Mouse (Mus musculus) forebrain, embryonic 14.5 days (tissue): ENCODE data around the gene Mrpl27. TPM values are rescaled to one million over a fixed set of nuclear protein-coding genes. Genes with fewer than 3 reads are reported as not detected.
A peak's percentile ranks its signal among the peaks of the same experiment; 100 is the strongest.

Experiments used
- ATAC-seq: fragments of 200-750 bp; cut with Nextera tagmentation; 2 replicates; pipeline ENCODE4 v1.8.0; 2017; ENCODE audit warnings: mild to moderate bottlenecking, moderate library complexity
- DNase-seq: peaks from one replicate; pipeline ENCODE4 v3.0.0-alpha.2; 2015; ENCODE audit warnings: low spot score
- H3K27ac ChIP-seq: fragments of 300-500 bp; sonication (generic); 2 replicates; pipeline ENCODE4 v1.5.1; 2014; ENCODE audit warnings: low read depth, mild to moderate bottlenecking, control low read depth, low read length, moderate library complexity
- H3K27me3 ChIP-seq: fragments of 300-500 bp; sonication (generic); replicated peaks from 2 replicates; pipeline ENCODE4 v1.6.1; 2014; ENCODE audit warnings: low read length, control low read depth, mixed read lengths; ENCODE audit not compliant: control insufficient read depth, insufficient read depth
- H3K36me3 ChIP-seq: fragments of 300-500 bp; sonication (generic); 2 replicates; pipeline ENCODE4 v1.6.1; 2014; ENCODE audit warnings: low read length, control low read depth; ENCODE audit not compliant: control insufficient read depth, insufficient read depth
- H3K4me1 ChIP-seq: fragments of 300-500 bp; sonication (generic); 2 replicates; pipeline ENCODE4 v1.6.1; 2014; ENCODE audit warnings: antibody characterized with exemption, low read length, control low read depth; ENCODE audit not compliant: control insufficient read depth, insufficient read depth
- H3K4me2 ChIP-seq: fragments of 300-500 bp; sonication (generic); 2 replicates; pipeline ENCODE4 v1.6.1; 2014; ENCODE audit warnings: mild to moderate bottlenecking, control low read depth, low read length
- H3K4me3 ChIP-seq: fragments of 300-500 bp; sonication (generic); 2 replicates; pipeline ENCODE4 v1.5.1; 2014; ENCODE audit warnings: low read depth, low read length, control low read depth
- H3K9ac ChIP-seq: fragments of 300-500 bp; sonication (generic); 2 replicates; pipeline ENCODE4 v1.6.1; 2014; ENCODE audit warnings: mild to moderate bottlenecking, low read length, control low read depth, moderate library complexity
- H3K9me3 ChIP-seq: fragments of 300-500 bp; sonication (generic); replicated peaks from 2 replicates; pipeline ENCODE4 v1.6.1; 2016; ENCODE audit warnings: low read length, control low read depth, mixed read lengths; ENCODE audit not compliant: control insufficient read depth
- WGBS: fragments of 180-500 bp; shearing (Covaris S2); extraction: QIAGEN DNeasy Blood & Tissue Kit; methylation state at CpG from one replicate; pipeline ENCODE4 v1.1.7; 2014; 5-methylcytosine and 5-hydroxymethylcytosine counted together
- polyA plus RNA-seq: library from polyadenylated mRNA; unstranded; fragments of >200 nt; fragmentation: Nextera tagmentation; extraction: Ambion mirVana; gene quantifications from 2 replicates; pipeline ENCODE4 v1.2.1, GENCODE M21; 2014

The Mrpl27 gene
- polyA plus RNA-seq = 100 and 111 TPM in 2 replicates

DNA sequence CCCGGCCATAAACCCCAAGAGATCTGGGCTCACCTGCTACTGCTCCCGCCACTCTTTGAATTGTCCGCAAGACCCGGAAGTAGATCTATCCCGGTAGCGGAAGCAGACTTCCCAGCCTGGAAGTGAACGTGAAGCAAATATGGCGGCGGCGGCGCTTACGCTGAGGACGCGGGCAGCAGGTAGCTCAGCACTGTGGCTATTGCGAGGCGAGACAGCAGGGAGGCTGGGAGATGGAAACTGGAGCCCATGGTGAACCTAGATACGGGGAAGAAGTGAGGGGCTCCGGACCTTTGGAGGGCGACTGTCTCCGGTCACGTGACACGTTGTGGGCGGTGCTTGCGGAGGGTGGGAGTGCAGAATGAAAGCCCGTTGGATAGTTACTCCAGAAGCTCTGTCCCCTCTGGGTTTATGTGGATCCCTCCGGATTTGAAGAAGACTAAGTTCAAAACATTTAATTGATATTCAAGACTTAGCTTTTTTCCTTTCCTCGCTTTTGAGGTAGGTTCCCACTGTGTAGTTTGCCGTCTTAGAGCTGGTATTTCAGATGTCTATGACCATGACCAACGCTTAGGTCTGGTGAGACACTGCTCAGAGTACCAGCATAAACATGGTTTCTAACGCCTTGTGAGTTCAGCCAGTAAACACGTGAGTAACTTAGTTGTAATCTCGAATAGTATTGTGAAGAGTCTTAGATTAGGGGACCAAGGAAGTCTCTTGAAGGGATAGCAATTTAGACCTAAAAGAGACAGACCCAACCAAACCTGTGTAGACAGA is at the start of gene Mrpl27, which contains the start of gene Eme1:
Mrpl27 (plus strand) TSS at position 105 of the 774 bp plus-strand sequence.
Eme1 (minus strand) TSS at position 302 of the 774 bp plus-strand sequence.
- Histone ChIP-seq H3K27me3 (no peaks in the 10 kb centered on the region), H3K4me1 (peaks cover 15% of the 10 kb centered on the region), H3K27ac (peak within 1 kb of the TSS; percentile 86), H3K4me2 (peak within 1 kb of the TSS; percentile 84), H3K4me3 (peak within 1 kb of the TSS; percentile 51), H3K36me3 (peaks cover 33% of the 10 kb centered on the region), H3K9me3 (no peaks in the 10 kb centered on the region), H3K9ac (peak within 1 kb of the TSS; percentile 66)
- WGBS = under 1% methylated on average over 32 of the region's 32 CpGs
- DNase-seq = peak; percentile 90
- ATAC-seq = peak; percentile 94

DNA sequence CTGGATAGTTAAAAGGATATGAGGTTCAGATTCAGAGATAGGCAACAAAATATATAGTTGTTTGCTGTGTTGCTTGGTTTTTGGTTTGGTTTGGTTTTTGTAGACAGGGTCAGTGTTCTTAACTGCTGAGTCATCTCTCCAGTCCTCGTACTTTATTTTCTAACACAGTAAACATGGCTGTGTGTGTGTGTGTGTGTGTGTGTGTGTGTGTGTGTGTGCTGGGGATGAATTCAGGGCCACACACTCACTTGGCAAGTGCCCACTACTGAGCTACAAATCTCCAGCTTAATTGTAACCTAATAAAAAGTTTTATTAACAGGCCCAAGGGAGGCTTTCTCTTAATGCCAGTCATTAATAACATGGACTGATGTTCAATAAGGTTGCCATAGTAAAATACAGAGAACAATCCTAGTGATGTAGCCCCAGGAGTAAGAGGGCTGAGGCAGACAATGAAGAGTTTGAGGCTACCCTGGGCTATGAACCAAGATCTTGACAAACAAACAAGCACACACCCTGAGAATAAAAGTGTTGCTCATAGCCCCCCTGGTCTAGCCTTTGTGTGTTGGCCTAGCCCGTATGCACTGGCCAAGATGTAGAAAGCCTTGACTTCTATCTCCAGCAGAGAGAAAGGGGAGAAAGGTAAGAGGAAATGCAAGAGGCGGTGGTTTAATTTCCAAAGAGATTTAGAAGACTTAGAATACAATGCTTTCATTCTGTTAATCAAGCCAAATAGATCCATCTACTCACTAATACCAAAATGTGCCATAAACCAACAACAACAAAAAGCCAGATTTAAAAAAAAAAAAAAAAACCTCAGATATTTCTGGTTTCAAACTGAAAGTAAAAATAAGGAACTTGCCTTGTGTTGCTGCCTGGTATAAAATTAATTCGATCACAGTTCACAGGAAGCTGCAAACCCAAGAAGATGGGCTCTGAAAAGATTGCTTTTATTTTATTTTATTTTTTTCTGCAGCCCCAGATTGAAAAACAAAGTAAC is 42.5 kb upstream of the Mrpl27 start:
- 63% methylated on average over 4 of the region's 4 CpGs for WGBS
- Histone ChIP-seq H3K27me3 (no peaks in the 10 kb centered on the region), H3K4me1 (no peaks in the 10 kb centered on the region), H3K9me3 (no peaks in the 10 kb centered on the region), H3K27ac (no peak overlapping the region), H3K4me3 (no peak overlapping the region), H3K4me2 (no peak overlapping the region), H3K36me3 (no peaks in the 10 kb centered on the region), H3K9ac (no peak overlapping the region)
- ATAC-seq = no peak; the same call in 1 of the 2 replicates
- DNase-seq = peak; percentile 32

DNA sequence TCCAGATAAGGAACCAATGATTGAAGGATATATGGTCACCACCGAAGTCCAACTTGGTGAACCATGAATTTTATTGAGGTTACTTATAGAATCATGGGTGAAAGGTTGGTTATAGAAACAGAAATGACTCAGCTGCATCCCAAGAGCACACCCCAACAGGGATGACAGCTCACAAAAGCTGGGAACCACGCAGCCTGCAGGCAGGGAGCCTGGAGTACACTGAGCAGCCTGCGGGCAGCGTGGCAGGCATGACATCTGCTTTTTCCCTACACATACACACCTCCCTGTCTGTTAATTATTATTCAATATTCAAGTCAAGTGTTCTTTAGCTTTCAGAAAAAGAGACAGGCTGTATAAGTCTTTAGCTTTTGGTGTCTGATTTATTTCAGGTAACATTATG is 39.0 kb upstream of the Mrpl27 start:
- no peaks in the 10 kb centered on the region for H3K36me3 ChIP-seq
- no peaks in the 10 kb centered on the region for H3K9me3 ChIP-seq
- H3K4me3 ChIP-seq = no peak overlapping the region
- no peak for ATAC-seq
- H3K4me1 ChIP-seq = no peaks in the 10 kb centered on the region
- H3K9ac ChIP-seq = no peak overlapping the region
- H3K27ac ChIP-seq = no peak overlapping the region
- no peak overlapping the region for H3K4me2 ChIP-seq
- H3K27me3 ChIP-seq = no peaks in the 10 kb centered on the region
- 87% methylated on average over 4 of the region's 4 CpGs for WGBS
- DNase-seq = no peak

DNA sequence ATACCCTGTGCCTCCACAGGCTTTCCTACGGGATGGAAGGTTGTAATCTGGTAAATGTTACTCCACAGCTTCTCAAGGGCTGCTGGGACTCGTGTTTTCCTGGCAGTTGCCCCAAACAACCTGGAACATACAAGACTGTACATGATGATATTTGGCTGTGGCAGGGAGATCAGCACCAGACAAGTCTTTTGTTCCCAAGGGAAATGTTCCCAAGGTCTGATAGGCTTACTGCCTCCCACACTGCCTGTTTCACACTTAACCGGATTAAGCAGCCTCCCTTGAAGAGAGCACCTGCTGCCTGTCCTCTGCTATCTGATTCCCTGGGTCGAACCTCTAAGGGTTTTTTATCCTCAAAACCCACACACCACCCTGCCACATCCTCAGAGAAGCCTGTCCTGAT is 38.1 kb upstream of the Mrpl27 start:
- Histone ChIP-seq H3K27ac (no peak overlapping the region), H3K9ac (no peak overlapping the region), H3K4me1 (no peaks in the 10 kb centered on the region), H3K4me2 (no peak overlapping the region), H3K36me3 (no peaks in the 10 kb centered on the region), H3K9me3 (no peaks in the 10 kb centered on the region), H3K4me3 (no peak overlapping the region), H3K27me3 (no peaks in the 10 kb centered on the region)
- DNase-seq (peak; percentile 24), ATAC-seq (no peak)
- WGBS = 25% methylated on average over 4 of the region's 4 CpGs

DNA sequence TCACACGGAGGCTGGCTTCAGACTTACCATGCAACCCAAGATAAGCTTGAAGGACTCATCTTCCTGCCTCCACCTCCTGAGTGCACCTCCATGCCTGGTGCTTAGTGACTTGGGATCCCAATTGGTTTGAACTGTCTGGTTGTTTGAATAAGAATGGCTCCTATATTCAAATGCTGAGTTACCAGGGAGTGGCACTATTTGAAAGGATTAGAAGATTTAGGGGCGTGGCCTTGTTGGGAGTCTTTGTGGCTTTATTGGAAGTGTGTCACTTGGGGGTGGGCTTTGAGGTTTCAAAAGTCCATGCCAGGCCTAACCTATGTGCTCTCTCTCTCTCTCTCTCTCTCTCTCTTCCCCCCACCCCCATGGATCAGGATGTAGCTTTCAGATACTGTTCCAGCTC is 35.9 kb upstream of the Mrpl27 start:
- 84% methylated on average over 2 of the region's 2 CpGs for WGBS
- H3K27me3 ChIP-seq = no peaks in the 10 kb centered on the region
- H3K36me3 ChIP-seq = no peaks in the 10 kb centered on the region
- no peaks in the 10 kb centered on the region for H3K4me1 ChIP-seq
- H3K27ac ChIP-seq = no peak overlapping the region
- DNase-seq (no peak), ATAC-seq (no peak)
- H3K9ac ChIP-seq = no peak overlapping the region
- no peaks in the 10 kb centered on the region for H3K9me3 ChIP-seq
- H3K4me3 ChIP-seq = no peak overlapping the region
- H3K4me2 ChIP-seq = no peak overlapping the region

DNA sequence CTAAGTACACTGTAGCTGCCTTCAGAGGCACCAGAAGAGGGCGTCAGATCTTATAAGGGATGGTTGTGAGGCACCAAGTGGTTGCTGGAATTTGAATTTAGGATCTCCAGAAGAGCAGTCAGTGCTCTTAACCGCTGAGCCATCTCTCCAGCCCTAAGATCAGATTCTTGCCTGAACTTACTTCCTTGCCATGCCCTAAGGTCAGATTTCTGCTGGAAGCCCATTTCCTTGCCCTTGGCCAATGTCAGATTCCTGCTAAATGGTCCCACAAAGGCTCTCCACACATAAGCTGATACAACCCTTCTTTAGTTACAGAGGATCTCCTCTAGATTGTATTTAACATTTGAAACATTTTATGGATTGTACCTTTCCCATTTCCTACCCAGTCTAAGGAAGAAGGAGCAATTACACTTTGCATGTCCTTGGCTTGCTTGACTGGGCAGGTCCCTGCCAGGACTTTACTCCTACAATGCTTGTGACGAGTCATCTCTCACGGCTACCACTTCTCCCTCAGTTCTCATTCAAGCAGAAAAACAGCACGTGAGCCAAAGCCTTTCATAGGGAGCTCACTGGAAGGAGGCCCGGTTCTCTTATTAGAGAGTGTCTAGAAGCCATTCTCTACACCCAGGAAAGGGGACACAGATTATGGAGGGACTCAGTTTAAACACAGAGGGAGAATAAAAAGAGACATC is 32.7 kb upstream of the Mrpl27 start:
- WGBS = 43% methylated on average over 6 of the region's 6 CpGs
- DNase-seq = no peak
- H3K9ac ChIP-seq = no peak overlapping the region
- no peak overlapping the region for H3K4me2 ChIP-seq
- H3K27ac ChIP-seq = no peak overlapping the region
- no peaks in the 10 kb centered on the region for H3K27me3 ChIP-seq
- H3K36me3 ChIP-seq = no peaks in the 10 kb centered on the region
- no peak for ATAC-seq
- H3K4me3 ChIP-seq = no peak overlapping the region
- no peaks in the 10 kb centered on the region for H3K9me3 ChIP-seq
- H3K4me1 ChIP-seq = no peaks in the 10 kb centered on the region

DNA sequence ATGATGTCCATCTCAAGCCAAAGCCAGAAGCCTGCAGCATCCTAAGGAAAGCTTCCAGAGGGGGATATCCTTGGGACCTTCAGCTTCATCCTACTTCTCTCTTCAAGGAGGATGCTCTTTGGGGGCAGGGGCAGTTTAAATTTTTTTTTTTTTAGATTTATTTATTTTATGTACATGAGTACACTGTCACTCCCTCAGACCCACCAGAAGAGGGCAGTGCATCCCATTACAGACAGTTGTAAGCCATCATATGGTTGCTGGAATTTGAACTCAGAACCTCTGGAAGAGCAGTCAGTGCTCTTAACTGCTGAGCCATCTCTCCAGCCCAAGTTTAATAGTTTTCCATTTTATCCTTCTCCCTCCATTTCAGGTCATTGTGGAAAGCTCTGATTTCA is 32.1 kb upstream of the Mrpl27 start:
- H3K36me3 ChIP-seq = no peaks in the 10 kb centered on the region
- no peak overlapping the region for H3K9ac ChIP-seq
- H3K4me1 ChIP-seq = no peaks in the 10 kb centered on the region
- DNase-seq = no peak
- H3K27me3 ChIP-seq = no peaks in the 10 kb centered on the region
- no peak overlapping the region for H3K27ac ChIP-seq
- H3K9me3 ChIP-seq = no peaks in the 10 kb centered on the region
- no peak for ATAC-seq
- no peak overlapping the region for H3K4me2 ChIP-seq
- H3K4me3 ChIP-seq = no peak overlapping the region

DNA sequence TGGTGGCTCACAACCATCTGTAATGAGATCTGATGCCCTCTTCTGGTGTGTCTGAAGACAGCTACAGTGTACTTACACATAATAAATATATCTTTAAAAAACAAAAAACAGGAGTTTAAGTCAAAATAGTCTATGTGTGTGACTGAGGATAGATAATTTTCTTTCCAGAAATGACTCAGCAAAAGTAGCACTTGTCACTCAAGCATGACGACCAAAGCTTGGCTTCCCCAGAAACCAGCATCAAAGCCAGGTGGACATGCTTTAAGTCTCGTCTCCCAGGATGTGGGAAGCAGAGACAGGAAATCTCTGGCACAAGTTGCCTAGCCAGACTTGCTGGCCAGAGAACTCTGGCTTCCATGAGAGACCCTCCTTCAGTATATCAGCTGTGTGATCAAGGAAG is 31.4 kb upstream of the Mrpl27 start:
- no peak overlapping the region for H3K9ac ChIP-seq
- H3K36me3 ChIP-seq = no peaks in the 10 kb centered on the region
- no peak for ATAC-seq
- no peaks in the 10 kb centered on the region for H3K27me3 ChIP-seq
- no peak for DNase-seq
- 85% methylated on average over 2 of the region's 2 CpGs for WGBS
- no peak overlapping the region for H3K4me2 ChIP-seq
- no peak overlapping the region for H3K27ac ChIP-seq
- no peaks in the 10 kb centered on the region for H3K4me1 ChIP-seq
- H3K4me3 ChIP-seq = no peak overlapping the region
- no peaks in the 10 kb centered on the region for H3K9me3 ChIP-seq
